Mouse (Mus musculus) small intestine, adult 2 months (tissue): ENCODE results near the gene Zfp683. TPM values are rescaled to one million over a fixed set of nuclear protein-coding genes. Genes with fewer than 3 reads are reported as not detected.

Source experiments
- H3K27ac ChIP-seq: fragments of 200-500 bp; 2 replicates; pipeline ENCODE4 v1.5.1; 2012; ENCODE audit warnings: low read depth, low read length, control low read depth, inconsistent platforms; ENCODE audit not compliant: insufficient read depth
- H3K27me3 ChIP-seq: fragments of 200-500 bp; 2 replicates; pipeline ENCODE4 v1.6.1; 2012; ENCODE audit warnings: mild to moderate bottlenecking, moderate library complexity, low read length, inconsistent platforms; ENCODE audit not compliant: control insufficient read depth, insufficient read depth
- H3K36me3 ChIP-seq: fragments of 200-500 bp; 2 replicates; pipeline ENCODE4 v1.6.1; 2012; ENCODE audit warnings: mild to moderate bottlenecking, low read length, control low read depth, inconsistent platforms; ENCODE audit not compliant: control insufficient read depth, insufficient read depth
- H3K4me1 ChIP-seq: fragments of 200-500 bp; 2 replicates; pipeline ENCODE4 v1.6.1; 2012; ENCODE audit warnings: low read length, inconsistent platforms, mixed read lengths; ENCODE audit not compliant: control insufficient read depth, insufficient read depth, insufficient read length
- H3K4me3 ChIP-seq: fragments of 200-500 bp; 2 replicates; pipeline ENCODE4 v1.5.1; 2012; ENCODE audit warnings: low read depth, mild to moderate bottlenecking, control low read depth, inconsistent platforms, low read length, moderate library complexity
- CTCF ChIP-seq: fragments of 200-500 bp; IDR thresholded peaks from 2 replicates; pipeline ENCODE4 v1.5.1; 2012; ENCODE audit warnings: low read depth, mild to moderate bottlenecking, control low read depth, inconsistent platforms, low read length, moderate library complexity, mixed read lengths; ENCODE audit not compliant: insufficient replicate concordance, insufficient read length; ENCODE audit errors: extremely low read depth
- POLR2A ChIP-seq: fragments of 200-500 bp; IDR thresholded peaks from 2 replicates; pipeline ENCODE4 v1.6.1; 2012; ENCODE audit warnings: low read depth, mild to moderate bottlenecking, control low read depth, inconsistent platforms, low read length, moderate library complexity
- WGBS: fragments of 180-500 bp; shearing (Covaris S2); methylation state at CpG from one replicate; pipeline ENCODE4 v1.1.7; 2018; 5-methylcytosine and 5-hydroxymethylcytosine counted together
- polyA plus RNA-seq: library from polyadenylated mRNA; depleted of rRNA; stranded (reverse); fragments of >200 nt; gene quantifications from 2 replicates; pipeline ENCODE4 v1.2.3, GENCODE M21; 2012

The Zfp683 gene
- polyA plus RNA-seq, 1 experiment = 1.3 TPM

GRCm38 (mm10) chr4:134016208-134016607, 37.4 kb upstream of the Zfp683 start:
- no peak overlapping the region for H3K4me3 ChIP-seq
- peaks cover 49% of the 10 kb centered on the region for H3K27me3 ChIP-seq
- peaks cover 1% of the 10 kb centered on the region; the same call in 1 of the 2 replicates for H3K4me1 ChIP-seq
- 13% methylated on average over 7 of the region's 7 CpGs for WGBS
- TF ChIP-seq POLR2A (no peak), CTCF (no peak)
- no peaks in the 10 kb centered on the region for H3K36me3 ChIP-seq
- no peak overlapping the region for H3K27ac ChIP-seq

DNA sequence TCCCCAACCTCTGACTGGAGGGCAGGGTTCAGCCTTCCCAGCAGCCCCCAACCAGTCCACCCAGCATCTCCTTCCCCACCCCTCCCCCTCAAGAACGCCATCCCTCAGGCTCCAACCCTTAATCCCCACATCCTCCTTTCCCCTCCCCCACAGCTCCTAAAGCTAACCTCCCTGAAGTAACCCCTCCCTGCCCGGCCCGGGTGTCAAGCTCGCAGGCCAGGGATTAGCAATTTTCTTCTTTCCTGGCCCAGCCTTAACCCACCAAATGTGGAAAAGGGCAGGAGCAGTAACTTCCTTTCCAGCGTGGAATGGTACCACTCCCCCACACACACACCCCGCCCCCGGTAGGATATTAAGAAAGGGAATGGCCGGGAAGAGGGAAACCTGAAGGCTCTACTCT, 36.9 kb upstream of the Zfp683 start:
- no peak for TF ChIP-seq POLR2A
- TF ChIP-seq CTCF = no peak
- H3K27ac ChIP-seq = no peak overlapping the region
- H3K27me3 ChIP-seq = peaks cover 46% of the 10 kb centered on the region
- peaks cover 1% of the 10 kb centered on the region; the same call in 1 of the 2 replicates for H3K4me1 ChIP-seq
- no peaks in the 10 kb centered on the region for H3K36me3 ChIP-seq
- WGBS = 2% methylated on average over 8 of the region's 8 CpGs
- no peak overlapping the region for H3K4me3 ChIP-seq

DNA sequence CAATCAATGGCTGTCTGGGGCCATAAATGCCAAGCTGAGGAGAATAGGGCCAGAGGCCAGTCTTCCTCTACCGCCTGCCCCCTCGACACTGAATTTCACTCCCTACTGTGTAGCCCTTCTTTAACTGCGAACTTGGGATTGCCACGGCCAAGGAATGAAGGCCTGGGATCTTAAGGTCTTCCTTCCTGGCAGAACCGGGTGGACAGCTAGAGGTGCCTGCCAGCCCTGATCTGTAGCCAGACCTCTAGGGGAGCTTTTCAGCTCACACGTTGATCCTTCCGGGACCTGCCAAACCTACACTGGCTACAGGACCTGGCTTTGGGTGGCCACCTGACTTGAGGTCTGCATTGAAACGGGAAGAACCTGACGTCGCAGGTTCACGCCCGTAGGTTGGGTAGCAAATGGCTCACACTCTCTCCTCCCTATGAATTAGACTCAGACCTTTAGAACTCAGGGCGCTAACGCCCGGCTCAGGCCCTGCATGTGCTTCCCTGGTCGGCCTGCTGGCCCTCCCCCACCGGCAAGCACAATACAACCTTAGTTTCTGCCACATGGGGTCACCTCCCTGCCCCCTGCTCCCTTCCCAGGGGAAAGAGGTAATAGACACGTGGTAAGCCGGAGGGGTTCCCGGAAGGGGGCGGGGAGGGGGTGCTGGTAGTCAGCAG, 36.3 kb upstream of the Zfp683 start:
- Histone ChIP-seq H3K27ac (no peak overlapping the region), H3K4me3 (no peak overlapping the region), H3K36me3 (no peaks in the 10 kb centered on the region), H3K4me1 (peaks cover 1% of the 10 kb centered on the region; the same call in 1 of the 2 replicates), H3K27me3 (peaks cover 41% of the 10 kb centered on the region)
- no peak for TF ChIP-seq CTCF
- no peak for TF ChIP-seq POLR2A
- WGBS = 6% methylated on average over 21 of the region's 21 CpGs

DNA sequence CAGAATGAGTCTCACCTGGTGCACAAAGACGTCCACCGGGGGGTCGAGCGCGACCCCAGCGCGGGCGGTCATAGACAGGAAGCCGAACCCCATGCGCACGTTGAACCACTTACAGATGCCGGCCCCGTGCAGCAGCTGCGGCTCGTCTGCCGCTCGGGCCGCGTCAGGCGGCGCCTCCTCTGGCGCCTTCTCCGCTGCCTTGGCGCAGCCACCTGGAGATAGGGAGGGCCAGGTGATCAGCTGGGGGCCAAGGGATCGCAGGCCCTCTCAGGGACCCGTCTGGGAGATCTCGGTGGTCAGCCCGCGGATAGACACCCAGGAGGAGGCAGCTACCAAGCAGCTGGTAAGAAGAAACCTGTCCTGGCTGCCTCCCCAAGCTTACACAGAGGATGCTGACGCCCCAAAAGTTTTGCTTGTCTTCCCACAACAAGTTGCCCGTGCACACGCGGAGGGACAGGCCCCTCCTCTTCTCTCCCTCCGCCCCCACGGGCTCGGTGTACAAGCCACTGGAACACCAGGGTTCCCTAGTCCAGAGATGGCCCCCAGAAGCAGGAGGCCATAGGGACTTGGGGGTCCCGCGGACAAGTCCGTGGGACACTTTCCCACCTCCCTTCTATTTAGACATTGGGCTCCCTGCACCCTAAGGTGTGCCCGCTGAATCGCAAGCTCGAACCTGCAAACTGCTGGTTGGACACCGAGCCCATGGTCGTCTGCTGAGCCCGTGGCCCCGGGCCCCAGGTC, 35.4 kb upstream of the Zfp683 start:
- Histone ChIP-seq H3K27me3 (peaks cover 40% of the 10 kb centered on the region), H3K4me3 (no peak overlapping the region), H3K27ac (no peak overlapping the region), H3K4me1 (peaks cover 1% of the 10 kb centered on the region; the same call in 1 of the 2 replicates), H3K36me3 (no peaks in the 10 kb centered on the region)
- TF ChIP-seq POLR2A (no peak), CTCF (no peak)
- WGBS = 1% methylated on average over 45 of the region's 46 CpGs

- no peaks in the 10 kb centered on the region for H3K36me3 ChIP-seq
- 2% methylated on average over 9 of the region's 9 CpGs for WGBS
- TF ChIP-seq POLR2A = no peak
- TF ChIP-seq CTCF = no peak
- peaks cover 40% of the 10 kb centered on the region for H3K27me3 ChIP-seq
- H3K27ac ChIP-seq = no peak within 1 kb of the TSS
- no peak within 1 kb of the TSS for H3K4me3 ChIP-seq
- H3K4me1 ChIP-seq = peaks cover 1% of the 10 kb centered on the region; the same call in 1 of the 2 replicates
These were observed 34.9 kb upstream of the Zfp683 start, which contains the start of gene Lin28a for GRCm38 (mm10) chr4:134018779-134019145. Gene Lin28a, minus strand, starts transcription at chr4:134018841.

GRCm38 (mm10) chr4:134019210-134019609, 34.4 kb upstream of the Zfp683 start:
- 2% methylated on average over 8 of the region's 10 CpGs for WGBS
- TF ChIP-seq CTCF (no peak), POLR2A (no peak)
- Histone ChIP-seq H3K4me1 (peaks cover 1% of the 10 kb centered on the region; the same call in 1 of the 2 replicates), H3K4me3 (no peak overlapping the region), H3K27ac (no peak overlapping the region), H3K27me3 (peaks cover 40% of the 10 kb centered on the region), H3K36me3 (no peaks in the 10 kb centered on the region)
